Mouse (Mus musculus) embryonic facial prominence, embryonic 13.5 days (tissue): ENCODE data around the gene Ckm. TPM values are rescaled to one million over a fixed set of nuclear protein-coding genes. Genes with fewer than 3 reads are reported as not detected.

Experiments
- ATAC-seq: fragments of 200-750 bp; cut with Nextera tagmentation; 2 replicates; pipeline ENCODE4 v1.8.0; 2017; ENCODE audit warnings: low read depth; ENCODE audit not compliant: insufficient number of reproducible peaks, insufficient read depth, low FRiP score, low TSS enrichment
- H3K27ac ChIP-seq: fragments of 300-500 bp; sonication (generic); 2 replicates; pipeline ENCODE4 v1.5.1; 2015; ENCODE audit warnings: moderate library complexity, mild to moderate bottlenecking, inconsistent platforms
- H3K27me3 ChIP-seq: fragments of 300-500 bp; sonication (generic); 2 replicates; pipeline ENCODE4 v1.6.1; 2015; ENCODE audit warnings: mild to moderate bottlenecking, inconsistent platforms
- H3K36me3 ChIP-seq: fragments of 300-500 bp; sonication (generic); 2 replicates; pipeline ENCODE4 v1.6.1; 2015; ENCODE audit warnings: mild to moderate bottlenecking, inconsistent platforms
- H3K4me1 ChIP-seq: fragments of 300-500 bp; sonication (generic); 2 replicates; pipeline ENCODE4 v1.6.1; 2015; ENCODE audit warnings: inconsistent platforms
- H3K4me2 ChIP-seq: fragments of 300-500 bp; sonication (generic); 2 replicates; pipeline ENCODE4 v1.6.1; 2015; ENCODE audit warnings: moderate library complexity, mild to moderate bottlenecking, inconsistent platforms
- H3K4me3 ChIP-seq: fragments of 300-500 bp; sonication (generic); 2 replicates; pipeline ENCODE4 v1.5.1; 2015; ENCODE audit warnings: mild to moderate bottlenecking, inconsistent platforms
- H3K9ac ChIP-seq: fragments of 300-500 bp; sonication (generic); 2 replicates; pipeline ENCODE4 v1.6.1; 2015; ENCODE audit warnings: mild to moderate bottlenecking, inconsistent platforms
- H3K9me3 ChIP-seq: fragments of 300-500 bp; sonication (generic); 2 replicates; pipeline ENCODE4 v1.6.1; 2016; ENCODE audit warnings: inconsistent platforms
- WGBS: fragments of 180-500 bp; shearing (Covaris S2); methylation state at CpG from one replicate; pipeline ENCODE4 v1.1.7; 2015; ENCODE audit warnings: mixed read lengths; 5-methylcytosine and 5-hydroxymethylcytosine counted together
- polyA plus RNA-seq: library from polyadenylated mRNA; unstranded; fragments of >200 nt; fragmentation: Nextera tagmentation; extraction: Ambion mirVana; gene quantifications from 2 replicates; pipeline ENCODE4 v1.2.1, GENCODE M21; 2015

The Ckm gene
- polyA plus RNA-seq, 1 experiment from 2014 or later: not detected

GRCm38 (mm10) chr7:19437048-19437447, 32.5 kb downstream of the Ckm start:
- Histone ChIP-seq H3K4me3 (no peak overlapping the region), H3K4me2 (no peak overlapping the region), H3K4me1 (no peaks in the 10 kb centered on the region), H3K27ac (no peak overlapping the region), H3K9me3 (peaks cover 5% of the 10 kb centered on the region; the same call in 1 of the 2 replicates), H3K27me3 (no peaks in the 10 kb centered on the region), H3K9ac (no peak overlapping the region), H3K36me3 (peaks cover 95% of the 10 kb centered on the region)
- ATAC-seq: no peak
- 68% methylated on average over 9 of the region's 9 CpGs for WGBS

GRCm38 (mm10) chr7:19441448-19442091, 37.0 kb downstream of the Ckm start:
- no peaks in the 10 kb centered on the region for H3K4me1 ChIP-seq
- no peak overlapping the region for H3K4me3 ChIP-seq
- no peaks in the 10 kb centered on the region for H3K27me3 ChIP-seq
- peaks cover 82% of the 10 kb centered on the region for H3K36me3 ChIP-seq
- H3K9ac ChIP-seq: no peak overlapping the region
- WGBS: 88% methylated on average over 9 of the region's 9 CpGs
- H3K4me2 ChIP-seq: no peak overlapping the region
- H3K9me3 ChIP-seq: no peaks in the 10 kb centered on the region
- no peak for ATAC-seq
- H3K27ac ChIP-seq: no peak overlapping the region

- Histone ChIP-seq H3K4me1 (no peaks in the 10 kb centered on the region), H3K36me3 (peaks cover 84% of the 10 kb centered on the region), H3K27me3 (no peaks in the 10 kb centered on the region), H3K27ac (no peak overlapping the region), H3K4me2 (no peak overlapping the region), H3K4me3 (no peak overlapping the region), H3K9me3 (no peaks in the 10 kb centered on the region), H3K9ac (no peak overlapping the region)
- peak; percentile 2; the same call in 1 of the 2 replicates for ATAC-seq
- 40% methylated on average over 3 of the region's 3 CpGs for WGBS
Observed at GRCm38 (mm10) chr7:19443344-19443743, 38.8 kb downstream of the Ckm start.

GRCm38 (mm10) chr7:19444801-19445200, 40.2 kb downstream of the Ckm start:
- ATAC-seq: no peak
- H3K9me3 ChIP-seq: no peaks in the 10 kb centered on the region
- no peaks in the 10 kb centered on the region for H3K4me1 ChIP-seq
- no peak overlapping the region for H3K27ac ChIP-seq
- no peak overlapping the region for H3K4me2 ChIP-seq
- H3K9ac ChIP-seq: no peak overlapping the region
- peaks cover 86% of the 10 kb centered on the region for H3K36me3 ChIP-seq
- 83% methylated on average over 12 of the region's 12 CpGs for WGBS
- no peaks in the 10 kb centered on the region for H3K27me3 ChIP-seq
- no peak overlapping the region for H3K4me3 ChIP-seq

- ATAC-seq: no peak
- H3K9me3 ChIP-seq: no peaks in the 10 kb centered on the region
- no peak overlapping the region for H3K27ac ChIP-seq
- 93% methylated on average over 16 of the region's 16 CpGs for WGBS
- H3K9ac ChIP-seq: no peak overlapping the region
- no peaks in the 10 kb centered on the region for H3K4me1 ChIP-seq
- peaks cover 86% of the 10 kb centered on the region for H3K36me3 ChIP-seq
- no peaks in the 10 kb centered on the region for H3K27me3 ChIP-seq
- H3K4me2 ChIP-seq: no peak overlapping the region
- H3K4me3 ChIP-seq: no peak overlapping the region
Observed at GRCm38 (mm10) chr7:19447689-19448088, 43.1 kb downstream of the Ckm start.

GRCm38 (mm10) chr7:19449165-19449564, 44.6 kb downstream of the Ckm start:
- H3K4me3 ChIP-seq: no peak overlapping the region
- no peak overlapping the region for H3K4me2 ChIP-seq
- H3K36me3 ChIP-seq: peaks cover 83% of the 10 kb centered on the region
- no peaks in the 10 kb centered on the region for H3K27me3 ChIP-seq
- no peak overlapping the region for H3K9ac ChIP-seq
- ATAC-seq: no peak
- no peaks in the 10 kb centered on the region for H3K4me1 ChIP-seq
- 73% methylated on average over 12 of the region's 12 CpGs for WGBS
- H3K9me3 ChIP-seq: no peaks in the 10 kb centered on the region
- H3K27ac ChIP-seq: no peak overlapping the region

- no peak overlapping the region for H3K9ac ChIP-seq
- 92% methylated on average over 4 of the region's 4 CpGs for WGBS
- peaks cover 49% of the 10 kb centered on the region for H3K36me3 ChIP-seq
- ATAC-seq: no peak
- no peaks in the 10 kb centered on the region for H3K27me3 ChIP-seq
- no peak overlapping the region for H3K4me2 ChIP-seq
- H3K27ac ChIP-seq: no peak overlapping the region
- H3K4me3 ChIP-seq: no peak overlapping the region
- H3K4me1 ChIP-seq: peaks cover 25% of the 10 kb centered on the region
- no peaks in the 10 kb centered on the region for H3K9me3 ChIP-seq
Observed at GRCm38 (mm10) chr7:19455186-19455585, 50.6 kb downstream of the Ckm start.

- Histone ChIP-seq H3K4me2 (0 out of 2 replicates have a peak overlapping the region, but pooled peaks have one; percentile 97), H3K9me3 (no peaks in the 10 kb centered on the region), H3K4me1 (peaks cover 25% of the 10 kb centered on the region), H3K27me3 (no peaks in the 10 kb centered on the region), H3K36me3 (peaks cover 42% of the 10 kb centered on the region), H3K4me3 (no peak overlapping the region), H3K27ac (no peak overlapping the region), H3K9ac (no peak overlapping the region)
- ATAC-seq: no peak
- 80% methylated on average over 11 of the region's 11 CpGs for WGBS
Observed at GRCm38 (mm10) chr7:19455819-19456495, 51.4 kb downstream of the Ckm start.

GRCm38 (mm10) chr7:19456628-19457027, 52.1 kb downstream of the Ckm start:
- peak overlapping the region; percentile 87 for H3K4me3 ChIP-seq
- H3K36me3 ChIP-seq: peaks cover 35% of the 10 kb centered on the region
- 95% methylated on average over 7 of the region's 7 CpGs for WGBS
- no peak for ATAC-seq
- H3K9ac ChIP-seq: no peak overlapping the region
- no peaks in the 10 kb centered on the region for H3K27me3 ChIP-seq
- peak overlapping the region; percentile 97 for H3K4me2 ChIP-seq
- H3K9me3 ChIP-seq: no peaks in the 10 kb centered on the region
- H3K27ac ChIP-seq: no peak overlapping the region
- peaks cover 25% of the 10 kb centered on the region for H3K4me1 ChIP-seq

GRCm38 (mm10) chr7:19457414-19458071, 53.0 kb downstream of the Ckm start:
- 5% methylated on average over 14 of the region's 14 CpGs for WGBS
- ATAC-seq: no peak
- peaks cover 25% of the 10 kb centered on the region for H3K4me1 ChIP-seq
- peak overlapping the region; percentile 84 for H3K27ac ChIP-seq
- H3K27me3 ChIP-seq: no peaks in the 10 kb centered on the region
- peak overlapping the region; percentile 93 for H3K9ac ChIP-seq
- H3K4me2 ChIP-seq: peak overlapping the region; percentile 97
- peak overlapping the region; percentile 87 for H3K4me3 ChIP-seq
- peaks cover 26% of the 10 kb centered on the region for H3K36me3 ChIP-seq
- H3K9me3 ChIP-seq: no peaks in the 10 kb centered on the region

- H3K4me2 ChIP-seq: peak overlapping the region; percentile 97
- peaks cover 24% of the 10 kb centered on the region for H3K36me3 ChIP-seq
- WGBS: 0% methylated on average over 30 of the region's 31 CpGs
- peak; percentile 70 for ATAC-seq
- H3K9ac ChIP-seq: peak overlapping the region; percentile 93
- H3K27ac ChIP-seq: peak overlapping the region; percentile 84
- no peaks in the 10 kb centered on the region for H3K9me3 ChIP-seq
- H3K4me3 ChIP-seq: peak overlapping the region; percentile 87
- peaks cover 28% of the 10 kb centered on the region for H3K4me1 ChIP-seq
- H3K27me3 ChIP-seq: no peaks in the 10 kb centered on the region
Observed at GRCm38 (mm10) chr7:19458072-19458486, 53.5 kb downstream of the Ckm start.
